Mouse (Mus musculus) embryonic fibroblast, embryonic 13.5 days (primary cell): ENCODE data around the gene Spsb1.

Source experiments
- CTCF ChIP-seq: IDR thresholded peaks from 2 replicates; pipeline ENCODE4 v1.5.1; 2011; ENCODE audit warnings: mild to moderate bottlenecking, control low read depth, low read length, moderate library complexity, borderline replicate concordance; ENCODE audit not compliant: insufficient read depth
- POLR2A ChIP-seq: IDR thresholded peaks from 2 replicates; pipeline ENCODE4 v1.6.1; 2011; ENCODE audit warnings: low read depth, mild to moderate bottlenecking, control low read depth, low read length, moderate library complexity

GRCm38 (mm10) chr4:149994218-149994617 lies 39.4 kb upstream of the Spsb1 start:
- no peak for TF ChIP-seq CTCF
- no peak for TF ChIP-seq POLR2A
